Mouse (Mus musculus): ENCODE measurements around the gene Oscp1. TPM values are rescaled to one million over a fixed set of nuclear protein-coding genes. Genes with fewer than 3 reads are reported as not detected.

The Oscp1 gene
- total RNA-seq, 1 experiment from 2014 or later = 12.2 TPM

Other genes with a start within 250 kb of the Oscp1 start
- 0.88 and 1.5 TPM in 2 replicates for gene Csf3r, start 34.0 kb upstream of the Oscp1 start, total RNA-seq (2021)
- 74.4 and 98.0 TPM in 2 replicates for gene Mrps15, start 11.6 kb upstream of the Oscp1 start, total RNA-seq (2021)
- gene Lsm10, start 38.1 kb downstream of the Oscp1 start, total RNA-seq (2021) = 45.4 and 48.0 TPM in 2 replicates
- gene Stk40, start 45.4 kb downstream of the Oscp1 start, total RNA-seq (2021) = 41.2 and 43.1 TPM in 2 replicates
- gene Eva1b, start 89.2 kb downstream of the Oscp1 start, total RNA-seq (2021) = 23.4 and 33.9 TPM in 2 replicates
- gene Sh3d21, start 104.9 kb downstream of the Oscp1 start, total RNA-seq (2021) = 2.8 and 3.2 TPM in 2 replicates
- gene Thrap3, start 144.2 kb downstream of the Oscp1 start, total RNA-seq (2021) = 190 and 232 TPM in 2 replicates
- gene Map7d1, start 197.8 kb downstream of the Oscp1 start, total RNA-seq (2021) = 55.0 and 68.0 TPM in 2 replicates
- 88.0 and 93.9 TPM in 2 replicates for gene Trappc3, start 203.8 kb downstream of the Oscp1 start, total RNA-seq (2021)
- gene Col8a2, start 228.2 kb downstream of the Oscp1 start, total RNA-seq (2021) = 1.7 and 2.4 TPM in 2 replicates

Measured in adrenal gland, postnatal 25 days (tissue).